Mouse (Mus musculus): ENCODE data around the gene Gm49661. TPM values are rescaled to one million over a fixed set of nuclear protein-coding genes. Genes with fewer than 3 reads are reported as not detected.

Gm49661 gene
- polyA plus RNA-seq, 1 experiment from 2014 or later: not detected

DNA sequence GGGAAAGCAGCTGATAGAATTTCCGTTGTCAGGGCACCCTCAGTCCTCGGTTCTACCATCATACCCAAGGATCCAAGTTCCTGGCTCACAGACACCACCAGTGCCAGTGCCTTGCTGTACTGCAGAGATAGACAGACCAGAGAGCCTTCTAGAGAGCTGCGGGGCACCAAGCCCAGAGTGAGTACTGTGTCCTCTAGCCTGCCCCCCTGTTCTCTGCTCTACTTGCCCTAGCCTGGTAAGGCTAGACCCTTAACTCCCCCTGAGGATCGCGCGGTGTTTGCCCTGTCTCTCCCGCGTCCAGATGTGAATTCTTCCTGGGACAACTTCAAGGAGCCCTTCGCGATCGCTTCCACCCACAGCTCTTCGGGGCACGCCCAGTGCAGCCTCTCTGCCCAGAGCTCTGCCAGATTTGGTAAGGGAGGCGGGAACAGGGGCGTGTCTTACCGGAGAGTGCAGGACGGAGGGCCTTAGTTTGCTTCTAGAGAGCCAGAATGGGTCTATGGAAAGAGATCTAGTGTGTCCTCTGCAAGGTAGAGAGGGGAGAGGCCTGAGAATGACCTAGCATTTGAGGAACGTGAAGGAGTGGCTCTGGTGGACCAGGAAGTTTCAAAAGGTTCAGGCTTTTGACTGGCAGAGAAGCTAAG lies 16.5 kb downstream of the Gm49661 start:
- Histone ChIP-seq H3K4me3 (no peak overlapping the region), H3K4me2 (no peak overlapping the region), H3K4me1 (no peaks in the 10 kb centered on the region), H3K36me3 (replicated peaks) (no peaks in the 10 kb centered on the region; the same call in 1 of the 2 replicates), H3K27ac (no peak overlapping the region), H3K9ac (no peak overlapping the region), H3K27me3 (replicated peaks) (peaks cover 21% of the 10 kb centered on the region), H3K9me3 (no peaks in the 10 kb centered on the region)
- ATAC-seq (replicated peaks): no peak
- 8% methylated on average over 18 of the region's 18 CpGs for WGBS

- H3K36me3 ChIP-seq (replicated peaks): no peaks in the 10 kb centered on the region
- H3K4me1 ChIP-seq: peaks cover 22% of the 10 kb centered on the region
- peaks cover 21% of the 10 kb centered on the region for H3K27me3 ChIP-seq (replicated peaks)
- no peaks in the 10 kb centered on the region for H3K9me3 ChIP-seq
- H3K27ac ChIP-seq: no peak overlapping the region
- H3K9ac ChIP-seq: no peak overlapping the region
- H3K4me3 ChIP-seq: no peak overlapping the region
- WGBS: 18% methylated on average over 12 of the region's 12 CpGs
- no peak for ATAC-seq (replicated peaks)
- no peak overlapping the region for H3K4me2 ChIP-seq
Measured at GRCm38 (mm10) chr8:84949753-84950152, 19.5 kb downstream of the Gm49661 start.

DNA sequence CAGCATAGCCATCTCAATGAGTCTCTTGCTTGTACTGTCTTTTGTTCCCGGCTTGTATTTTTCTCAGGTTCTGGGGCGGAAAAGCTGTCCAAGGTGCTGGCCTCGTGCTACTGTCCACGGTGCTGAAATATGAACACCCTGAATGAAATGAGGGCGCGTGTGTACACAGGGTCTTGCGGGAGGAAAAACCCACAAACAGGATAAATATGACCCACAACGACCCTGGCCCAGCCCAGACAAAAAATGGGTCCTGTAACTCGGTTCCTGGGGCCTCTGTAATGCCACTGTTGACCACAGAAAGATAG lies 22.0 kb downstream of the Gm49661 start:
- H3K4me2 ChIP-seq: peak overlapping the region; percentile 64
- no peaks in the 10 kb centered on the region for H3K9me3 ChIP-seq
- no peak for ATAC-seq (replicated peaks)
- 0 out of 2 replicates have a peak overlapping the region, but pooled peaks have one; percentile 80 for H3K27ac ChIP-seq
- H3K36me3 ChIP-seq (replicated peaks): no peaks in the 10 kb centered on the region
- WGBS: 18% methylated on average over 9 of the region's 9 CpGs
- H3K27me3 ChIP-seq (replicated peaks): peaks cover 21% of the 10 kb centered on the region
- H3K9ac ChIP-seq: peak overlapping the region; percentile 57; the same call in 1 of the 2 replicates
- H3K4me1 ChIP-seq: peaks cover 35% of the 10 kb centered on the region
- H3K4me3 ChIP-seq: peak overlapping the region; percentile 66

- Histone ChIP-seq H3K4me2 (peak within 1 kb of the TSS; percentile 64), H3K4me1 (peaks cover 35% of the 10 kb centered on the region), H3K9me3 (no peaks in the 10 kb centered on the region), H3K4me3 (peak within 1 kb of the TSS; percentile 66), H3K27me3 (replicated peaks) (peaks cover 21% of the 10 kb centered on the region), H3K36me3 (replicated peaks) (no peaks in the 10 kb centered on the region), H3K9ac (peak within 1 kb of the TSS; percentile 57), H3K27ac (peak within 1 kb of the TSS; percentile 80)
- peak; percentile 14 for ATAC-seq (replicated peaks)
- 5% methylated on average over 17 of the region's 17 CpGs for WGBS
Measured at GRCm38 (mm10) chr8:84946528-84947240, 22.5 kb downstream of the Gm49661 start, which contains the start of gene Rtbdn. Gene Rtbdn (plus strand): TSS chr8:84946991.

DNA sequence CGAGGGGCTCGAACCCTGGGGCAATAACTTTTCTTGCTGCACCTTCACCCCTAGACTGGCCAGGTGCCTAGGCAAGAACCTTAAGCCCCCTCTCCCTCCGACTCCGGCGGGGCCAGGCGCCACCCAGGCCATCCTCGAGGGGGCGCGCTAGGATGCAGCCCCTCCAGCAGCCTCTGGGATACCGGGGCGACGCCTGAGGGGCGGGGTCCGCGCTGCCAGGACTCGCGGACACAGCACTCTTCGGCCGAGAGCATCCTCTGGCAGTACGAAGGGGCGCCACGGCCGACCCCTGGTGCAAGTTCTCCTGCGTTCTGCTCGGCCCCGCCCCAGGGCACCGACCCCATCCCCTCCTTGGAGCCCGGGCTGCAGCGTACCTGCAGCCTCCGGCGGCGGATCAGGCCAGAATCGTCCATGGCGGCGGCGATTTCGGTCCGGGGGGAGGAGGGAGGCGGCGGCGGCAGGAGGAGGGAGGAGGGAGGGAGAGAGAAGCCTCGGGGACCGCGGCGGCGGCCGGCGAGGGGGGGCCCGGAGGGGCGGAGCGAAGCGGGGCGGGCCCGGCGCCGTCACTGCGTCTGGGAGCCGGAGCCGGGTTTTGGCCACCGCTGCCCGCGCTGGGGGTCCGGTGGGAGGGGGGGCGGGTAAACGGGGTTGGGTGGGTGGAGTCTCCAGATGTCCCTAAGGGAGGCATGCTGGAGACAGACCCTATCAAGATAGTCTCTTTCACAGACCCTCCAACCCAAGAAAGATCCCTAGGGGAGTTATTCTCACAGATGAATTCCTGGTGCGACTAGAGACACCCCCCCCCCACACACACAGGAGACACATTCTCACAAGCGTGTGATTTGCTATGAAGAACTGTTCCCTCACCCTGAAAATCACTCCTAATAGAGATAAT lies 23.4 kb downstream of the Gm49661 start:
- peak overlapping the region; percentile 64 for H3K4me2 ChIP-seq
- H3K9me3 ChIP-seq: no peaks in the 10 kb centered on the region
- 1% methylated on average over 38 of the region's 67 CpGs for WGBS
- peaks cover 21% of the 10 kb centered on the region for H3K27me3 ChIP-seq (replicated peaks)
- H3K9ac ChIP-seq: peak overlapping the region; percentile 57
- H3K4me3 ChIP-seq: peak overlapping the region; percentile 66
- H3K36me3 ChIP-seq (replicated peaks): no peaks in the 10 kb centered on the region
- ATAC-seq (replicated peaks): peak; percentile 70
- peak overlapping the region; percentile 80 for H3K27ac ChIP-seq
- H3K4me1 ChIP-seq: peaks cover 35% of the 10 kb centered on the region

DNA sequence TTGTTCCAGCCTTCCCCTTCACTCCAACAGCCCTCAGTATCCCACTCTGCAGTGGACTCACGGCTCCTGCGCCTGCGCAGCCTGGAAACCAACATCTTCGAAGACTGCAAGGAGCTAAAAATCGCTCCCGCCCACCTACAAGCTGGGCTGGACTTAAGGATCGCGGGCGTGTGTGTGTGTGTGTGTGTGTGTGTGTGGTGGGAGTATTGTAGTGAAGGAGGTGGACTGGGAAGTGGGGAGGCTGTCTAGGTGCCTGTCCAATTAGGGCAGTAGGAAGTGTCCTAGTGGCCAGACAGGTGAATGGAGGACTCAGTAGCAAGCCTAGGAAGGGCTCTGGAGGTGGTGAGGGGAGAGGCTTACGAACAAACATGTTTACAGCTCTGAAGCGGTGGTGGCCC lies 24.0 kb downstream of the Gm49661 start:
- Histone ChIP-seq H3K4me2 (peak overlapping the region; percentile 64), H3K9me3 (no peaks in the 10 kb centered on the region), H3K9ac (peak overlapping the region; percentile 57), H3K36me3 (replicated peaks) (no peaks in the 10 kb centered on the region), H3K27me3 (replicated peaks) (peaks cover 18% of the 10 kb centered on the region), H3K4me3 (peak overlapping the region; percentile 66), H3K27ac (peak overlapping the region; percentile 80), H3K4me1 (peaks cover 35% of the 10 kb centered on the region)
- WGBS: 2% methylated on average over 11 of the region's 11 CpGs
- peak; percentile 70 for ATAC-seq (replicated peaks)

DNA sequence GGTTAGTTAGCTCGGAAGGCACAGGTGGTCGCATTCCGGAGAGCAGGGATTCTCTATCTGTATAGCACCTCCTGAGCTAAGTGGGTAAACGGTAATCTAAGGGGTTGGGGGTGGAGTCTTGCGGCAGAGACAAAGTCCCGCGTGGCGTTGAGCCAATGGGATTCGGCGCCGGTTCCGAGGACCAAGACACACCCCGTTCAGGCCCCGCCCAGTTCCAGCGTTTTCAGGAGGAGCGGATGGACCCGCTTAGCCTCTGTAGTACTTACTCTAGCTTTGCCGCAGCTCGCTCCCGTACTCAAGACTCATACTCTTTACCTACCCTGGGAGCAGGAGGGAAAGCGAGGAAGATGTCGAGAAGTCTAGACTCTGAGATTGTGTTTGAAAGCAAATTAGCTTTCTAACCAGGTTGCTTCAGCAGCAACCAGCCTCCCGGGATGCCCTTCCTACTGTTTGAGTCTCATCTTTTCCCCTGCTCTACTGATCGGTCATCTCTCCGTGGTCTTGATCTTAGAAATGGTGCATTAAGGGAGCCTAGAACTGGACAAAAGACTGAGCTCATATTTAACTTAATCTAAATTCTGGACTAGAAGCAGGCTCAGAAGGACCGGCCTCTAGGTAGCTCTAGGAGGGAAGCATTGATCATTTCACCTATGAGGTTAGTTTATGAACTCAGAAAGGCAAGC lies 24.6 kb downstream of the Gm49661 start:
- Histone ChIP-seq H3K27ac (peak overlapping the region; percentile 80), H3K4me2 (peak overlapping the region; percentile 64), H3K9ac (peak overlapping the region; percentile 57), H3K9me3 (no peaks in the 10 kb centered on the region), H3K36me3 (replicated peaks) (no peaks in the 10 kb centered on the region), H3K27me3 (replicated peaks) (peaks cover 12% of the 10 kb centered on the region), H3K4me1 (peaks cover 35% of the 10 kb centered on the region), H3K4me3 (peak overlapping the region; percentile 66)
- WGBS: 2% methylated on average over 26 of the region's 26 CpGs
- peak; percentile 32; the same call in 1 of the 2 replicates for ATAC-seq (replicated peaks)

- H3K4me3 ChIP-seq: no peak overlapping the region; the same call in 1 of the 2 replicates
- no peak overlapping the region for H3K9ac ChIP-seq
- H3K4me2 ChIP-seq: peak overlapping the region; percentile 64
- H3K27me3 ChIP-seq (replicated peaks): peaks cover 12% of the 10 kb centered on the region
- ATAC-seq (replicated peaks): no peak
- no peaks in the 10 kb centered on the region for H3K9me3 ChIP-seq
- H3K4me1 ChIP-seq: peaks cover 35% of the 10 kb centered on the region
- no peak overlapping the region for H3K27ac ChIP-seq
- WGBS: 10% methylated on average over 4 of the region's 4 CpGs
- H3K36me3 ChIP-seq (replicated peaks): no peaks in the 10 kb centered on the region
Measured at GRCm38 (mm10) chr8:84943699-84944098, 25.5 kb downstream of the Gm49661 start.

GRCm38 (mm10) chr8:84937620-84938485 lies 31.4 kb downstream of the Gm49661 start:
- peak overlapping the region; percentile 76 for H3K4me3 ChIP-seq
- no peaks in the 10 kb centered on the region for H3K36me3 ChIP-seq (replicated peaks)

GRCm38 (mm10) chr8:84936962-84937546 lies 32.2 kb downstream of the Gm49661 start, which contains the start of gene Mast1:
Gene Mast1 (minus strand): TSS chr8:84937359.
- WGBS: under 1% methylated on average over 47 of the region's 50 CpGs
- Histone ChIP-seq H3K4me2 (peak within 1 kb of the TSS; percentile 85), H3K9me3 (no peaks in the 10 kb centered on the region), H3K36me3 (replicated peaks) (no peaks in the 10 kb centered on the region; the same call in 1 of the 2 replicates), H3K9ac (peak within 1 kb of the TSS; percentile 100), H3K4me3 (peak within 1 kb of the TSS; percentile 76), H3K27me3 (replicated peaks) (no peaks in the 10 kb centered on the region), H3K4me1 (peaks cover 29% of the 10 kb centered on the region), H3K27ac (peak within 1 kb of the TSS; percentile 96)
- peak; percentile 61 for ATAC-seq (replicated peaks)

More at GRCm38 (mm10) chr8:84937620-84938485, 31.4 kb downstream of the Gm49661 start:
- H3K9me3 ChIP-seq: no peaks in the 10 kb centered on the region
- ATAC-seq (replicated peaks): no peak
- 64% methylated on average over 13 of the region's 13 CpGs for whole genome bisulfite sequencing
- peak overlapping the region; percentile 96 for H3K27ac ChIP-seq
- peak overlapping the region; percentile 100; the same call in 1 of the 2 replicates for H3K9ac ChIP-seq
- H3K27me3 ChIP-seq (replicated peaks): no peaks in the 10 kb centered on the region
- H3K4me1 ChIP-seq: peaks cover 29% of the 10 kb centered on the region
- peak overlapping the region; percentile 85 for H3K4me2 ChIP-seq

All from midbrain, embryonic 15.5 days (tissue).